Mouse (Mus musculus) adrenal gland, adult 18-20 months (tissue): Measurements from ENCODE around the gene Six4. TPM values are rescaled to one million over a fixed set of nuclear protein-coding genes. Genes with fewer than 3 reads are reported as not detected.
"Not testable (repeated sequence)": the region's sequence is repeated elsewhere in the genome, so short reads cannot be mapped to it uniquely, and the experiment has no call there.

Source experiments
- DNase-seq, 2 experiments: peaks; one replicate each; pipeline ENCODE4 v3.0.0; 2021 to 2022; ENCODE audit warnings: low spot score in 2 of 2
- long read RNA-seq, 2 experiments: library from polyadenylated mRNA; stranded (forward); transcript quantifications; one replicate each; pipeline ENCODE4 v2.0.0; 2021
- total RNA-seq, 2 experiments: library from RNA; stranded (reverse); gene quantifications; 1 replicate in 1 of 2; 2 replicates in 1 of 2; pipeline ENCODE4 v1.2.3; 2021

The Six4 gene
- total RNA-seq, result 1 to 10 TPM in 1 of 2 experiments, under 1 TPM in 1; 0.83 to 1.3 TPM
- long read RNA-seq, experiment 1, result 0 reads
- long read RNA-seq, experiment 2, result 0 reads

DNA sequence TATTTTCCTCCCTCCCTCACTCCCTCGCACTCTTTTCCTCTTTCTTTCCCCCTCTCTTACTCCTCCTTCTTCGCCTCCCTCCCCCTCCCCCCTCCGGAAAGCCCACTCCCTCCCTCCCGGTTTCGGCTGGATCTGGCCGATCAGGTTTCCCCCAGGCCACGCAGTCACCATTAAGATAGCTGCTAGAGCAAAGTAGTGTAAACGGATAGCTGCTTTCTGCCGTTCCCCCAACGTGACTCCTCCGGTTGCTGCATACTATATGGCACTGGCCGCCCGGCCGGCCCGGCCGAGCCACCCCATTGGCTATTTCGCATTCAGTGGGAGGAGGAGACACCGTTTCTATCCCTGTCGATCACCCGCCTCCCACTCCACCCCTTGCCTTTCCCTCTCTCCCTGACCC, at the start of gene Six4:
Gene Six4 (minus strand): TSS at position 261 of the 400 bp plus-strand sequence.
- DNase-seq, result peak; percentile 49 to 65

DNA sequence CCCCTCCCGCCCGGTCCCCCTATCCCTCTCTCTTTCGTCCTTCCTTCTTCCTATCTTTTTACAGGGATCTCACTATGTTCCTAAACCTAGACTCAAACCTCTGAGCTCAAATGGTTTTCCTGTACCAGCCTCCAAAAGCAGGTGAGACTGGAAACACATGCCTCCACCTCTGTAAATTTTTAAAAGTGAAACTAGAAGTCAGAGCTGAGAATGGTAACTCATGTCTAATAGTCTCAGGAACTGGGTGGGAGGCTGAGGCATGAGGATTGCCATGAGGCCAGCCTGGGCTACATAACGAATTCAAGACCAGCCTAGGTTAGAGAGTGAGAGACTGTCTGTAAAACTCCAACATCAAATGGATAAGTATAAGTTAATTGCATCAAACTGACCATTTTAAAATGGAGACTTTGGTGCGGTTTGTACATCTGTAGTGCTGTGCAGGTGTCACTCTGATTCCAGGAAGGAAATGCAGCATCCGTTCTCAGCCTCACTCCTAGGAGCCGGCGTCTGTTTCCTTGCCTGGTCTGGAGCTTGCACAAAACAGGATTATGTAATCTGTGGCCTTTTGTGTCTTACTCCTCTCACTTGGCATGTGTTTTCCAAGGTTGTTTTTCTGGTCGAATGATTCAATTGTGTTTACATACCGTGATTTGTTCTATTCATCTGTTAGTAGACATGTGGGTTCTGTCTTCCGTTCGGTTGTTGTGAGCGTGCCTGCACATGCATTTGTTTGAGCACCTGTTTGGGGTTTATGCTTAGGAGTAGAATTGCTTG, 49.3 kb upstream of the Six4 start:
- peak in 1 of 2 experiments; percentile 12 for DNase-seq

DNA sequence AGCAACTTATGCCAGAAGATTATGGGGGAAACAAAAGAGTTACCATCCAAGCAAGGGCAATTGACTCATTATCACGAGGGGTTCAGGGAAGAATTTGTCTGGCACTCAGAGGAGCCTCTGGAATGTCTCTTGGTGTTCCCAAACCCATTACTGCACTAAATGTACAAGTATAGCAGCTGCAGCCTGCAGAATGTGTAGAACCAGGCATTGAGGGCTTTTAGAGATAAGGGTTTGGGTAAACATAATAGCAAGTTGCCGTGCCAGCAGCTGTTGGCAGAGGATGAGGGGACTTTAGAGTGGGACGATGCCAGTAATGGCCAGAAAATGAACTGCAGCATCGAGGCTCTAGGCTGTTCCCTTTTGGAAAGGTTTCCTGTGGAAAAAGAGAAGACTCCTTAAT, 47.1 kb upstream of the Six4 start:
- no peak for DNase-seq

DNA sequence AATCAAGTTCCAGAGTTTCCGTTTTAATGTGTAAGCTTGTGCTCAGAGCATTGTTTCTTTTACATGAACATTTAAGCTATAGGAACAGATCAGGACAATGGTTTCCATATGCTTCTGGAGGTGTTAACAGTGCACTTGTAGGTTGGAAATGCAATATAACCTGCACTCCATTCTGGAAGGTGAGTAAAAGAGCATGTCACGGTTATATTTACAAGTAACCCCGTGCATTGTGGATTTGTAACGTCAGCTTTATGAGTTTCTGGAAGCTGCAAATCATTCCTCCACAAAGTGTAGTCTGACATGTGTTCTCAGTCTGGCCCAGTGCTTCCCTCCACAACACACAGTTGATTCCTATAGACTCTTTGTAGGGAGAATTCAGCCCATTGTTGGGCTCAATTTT, 40.9 kb upstream of the Six4 start:
- no peak for DNase-seq

DNA sequence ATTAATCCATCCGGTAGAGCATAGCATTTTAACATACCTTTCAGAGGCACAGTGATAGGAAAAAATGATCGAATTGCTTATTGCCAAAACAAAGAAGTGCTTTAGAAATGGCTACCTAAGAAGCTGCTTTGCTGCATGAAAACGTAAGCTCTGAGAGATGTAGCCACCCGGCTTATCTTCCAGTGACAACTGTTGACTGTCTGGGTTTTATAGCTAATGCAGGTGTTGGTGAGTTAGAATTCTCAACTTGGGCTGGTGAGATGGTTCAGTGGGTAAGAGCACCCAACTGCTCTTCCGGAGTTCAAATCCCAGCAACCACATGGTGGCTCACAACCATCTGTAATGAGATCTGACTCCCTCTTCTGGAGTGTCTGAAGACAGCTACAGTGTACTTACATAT, 37.8 kb upstream of the Six4 start:
- DNase-seq, result not testable (repeated sequence)

DNA sequence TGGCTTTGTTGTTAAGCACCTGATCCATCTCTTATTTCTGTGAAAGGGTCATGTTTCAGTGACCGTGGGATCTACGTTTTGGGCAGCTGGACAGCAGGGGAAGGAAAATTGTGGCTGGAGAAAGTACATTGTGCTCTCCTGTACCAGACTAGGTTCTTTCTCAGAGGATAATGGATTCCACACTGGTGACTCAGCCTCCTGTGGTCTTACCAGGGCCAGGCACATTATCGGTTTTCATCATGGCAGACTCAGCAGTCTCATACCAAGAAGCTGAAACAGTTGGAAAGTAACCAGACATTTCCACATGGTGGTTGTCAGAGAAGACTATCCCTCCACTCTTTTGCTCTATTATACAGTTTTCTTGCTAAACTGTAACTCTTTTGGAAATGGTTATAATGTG, 34.0 kb upstream of the Six4 start:
- DNase-seq, result no peak

DNA sequence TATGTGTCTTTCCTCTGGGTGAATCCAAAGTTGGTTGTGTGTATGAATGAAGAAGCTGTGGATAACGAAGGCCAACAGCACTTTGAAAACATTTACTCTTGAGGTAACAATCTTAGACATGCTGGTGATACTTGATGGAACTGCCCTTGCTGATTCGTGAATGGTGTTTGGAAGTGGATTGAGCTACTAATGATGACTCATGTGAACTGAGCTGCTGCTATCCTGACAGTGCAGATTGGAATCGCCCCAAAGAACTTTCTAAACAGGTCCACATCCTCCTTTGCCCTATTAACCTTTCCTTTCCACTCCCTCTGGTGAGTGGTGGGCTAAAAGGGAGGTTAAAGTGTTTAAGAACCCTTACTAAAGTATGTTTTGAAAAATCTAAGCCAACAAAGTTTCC, 27.5 kb upstream of the Six4 start:
- no peak for DNase-seq

DNA sequence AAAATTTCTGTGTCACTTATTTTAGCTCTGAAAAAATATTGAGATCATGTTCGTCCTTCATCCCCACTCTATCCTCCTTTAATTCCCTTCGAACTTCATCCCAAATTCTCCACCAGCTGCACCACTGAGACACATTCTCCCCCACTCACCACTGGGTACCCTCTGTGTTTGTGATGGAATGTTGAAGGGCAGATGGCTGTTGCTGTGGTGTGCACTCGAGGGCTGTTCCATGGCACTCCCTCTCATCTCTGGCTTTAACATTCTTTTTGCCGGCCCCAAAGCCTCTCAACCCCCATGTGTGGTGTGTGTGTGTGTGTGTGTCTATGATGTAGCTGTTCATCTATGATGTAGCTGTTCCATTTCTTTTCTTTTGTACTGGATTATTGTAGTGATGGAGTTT, 12.0 kb upstream of the Six4 start:
- no peak for DNase-seq

DNA sequence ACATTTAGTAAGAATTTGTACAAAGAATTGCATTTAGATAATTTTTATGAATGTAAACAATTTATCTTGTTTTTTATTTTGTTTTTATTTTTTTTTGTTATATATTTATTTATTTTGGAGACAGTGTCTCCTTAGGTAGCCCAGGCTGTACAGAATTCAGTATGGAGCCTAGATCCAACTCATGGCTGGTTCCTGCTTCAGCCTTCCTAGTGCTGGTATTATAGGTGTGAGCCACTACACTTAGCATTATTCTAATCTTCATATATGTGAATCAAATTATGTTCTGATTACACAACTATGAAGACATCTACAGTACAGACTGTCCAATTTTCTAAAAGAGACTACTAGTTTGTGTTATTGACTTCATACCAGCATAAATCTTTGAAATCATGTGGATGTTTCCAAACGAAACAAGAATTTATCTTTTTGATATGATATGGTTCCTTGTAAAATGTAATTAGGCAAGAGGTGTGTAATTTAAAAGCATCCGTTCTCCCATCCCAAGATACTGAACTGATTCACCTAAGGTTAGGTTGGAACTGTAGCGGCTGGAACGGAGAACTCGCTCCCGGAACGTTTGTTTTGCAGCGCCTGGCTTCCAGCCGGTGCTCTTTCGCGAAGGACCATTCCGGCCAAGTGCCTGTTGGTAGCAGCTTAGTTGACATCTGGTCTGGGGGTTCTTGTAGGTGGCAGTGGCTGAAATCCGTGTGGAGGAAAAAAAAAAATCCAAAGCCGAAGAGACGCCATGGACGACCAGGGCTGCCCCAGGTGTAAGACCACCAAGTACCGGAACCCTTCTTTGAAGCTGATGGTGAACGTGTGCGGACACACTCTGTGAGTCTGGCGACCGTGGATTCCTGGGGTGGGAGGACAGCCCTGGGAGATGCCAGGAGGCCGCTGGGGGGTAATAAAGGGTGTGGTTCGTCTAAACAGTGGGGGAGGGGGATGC, 10.1 kb upstream of the Six4 start, which contains the start of gene Mnat1:
Gene Mnat1 (plus strand): TSS at position 625 of the 949 bp plus-strand sequence.
- peak; percentile 87 to 88 for DNase-seq

DNA sequence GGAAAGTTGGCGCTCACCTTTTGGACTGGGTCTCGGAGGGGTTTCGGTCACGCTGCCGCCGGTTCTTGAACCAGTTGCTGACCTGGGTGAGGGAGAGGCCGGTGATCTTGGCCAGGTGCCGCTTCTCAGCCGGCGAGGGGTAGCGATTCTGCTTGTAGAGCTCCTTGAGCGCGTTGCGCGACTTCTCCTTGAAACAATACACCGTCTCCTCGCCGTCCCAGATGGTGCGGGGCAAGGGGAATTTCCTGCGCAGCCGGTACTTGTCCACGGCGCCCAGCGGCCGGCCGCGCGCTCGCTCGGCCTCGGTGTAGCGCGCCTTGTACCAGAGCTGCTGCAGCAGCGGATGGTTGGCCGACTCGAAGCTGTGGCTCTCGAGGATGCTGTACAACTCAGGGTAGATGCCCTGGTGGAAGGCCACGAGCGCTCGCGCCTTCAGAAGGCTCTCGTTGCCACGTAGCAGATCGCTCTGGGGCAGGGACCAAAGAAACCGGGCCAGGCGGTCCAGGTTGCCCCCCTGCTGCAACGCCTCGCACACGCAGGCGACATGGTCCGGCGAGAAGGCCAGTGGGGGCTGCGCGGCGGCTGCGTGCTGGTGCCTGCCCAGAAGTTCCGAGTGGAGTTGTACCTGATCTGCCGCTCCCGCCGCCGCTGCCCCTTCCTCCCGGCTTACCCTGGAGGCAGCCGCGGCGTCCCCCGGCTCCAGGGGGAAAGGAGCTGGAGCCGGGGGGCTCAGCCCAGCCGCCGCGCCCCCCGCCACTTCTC, 749 bp downstream of the Six4 start:
- peak; percentile 31 to 36 for DNase-seq

DNA sequence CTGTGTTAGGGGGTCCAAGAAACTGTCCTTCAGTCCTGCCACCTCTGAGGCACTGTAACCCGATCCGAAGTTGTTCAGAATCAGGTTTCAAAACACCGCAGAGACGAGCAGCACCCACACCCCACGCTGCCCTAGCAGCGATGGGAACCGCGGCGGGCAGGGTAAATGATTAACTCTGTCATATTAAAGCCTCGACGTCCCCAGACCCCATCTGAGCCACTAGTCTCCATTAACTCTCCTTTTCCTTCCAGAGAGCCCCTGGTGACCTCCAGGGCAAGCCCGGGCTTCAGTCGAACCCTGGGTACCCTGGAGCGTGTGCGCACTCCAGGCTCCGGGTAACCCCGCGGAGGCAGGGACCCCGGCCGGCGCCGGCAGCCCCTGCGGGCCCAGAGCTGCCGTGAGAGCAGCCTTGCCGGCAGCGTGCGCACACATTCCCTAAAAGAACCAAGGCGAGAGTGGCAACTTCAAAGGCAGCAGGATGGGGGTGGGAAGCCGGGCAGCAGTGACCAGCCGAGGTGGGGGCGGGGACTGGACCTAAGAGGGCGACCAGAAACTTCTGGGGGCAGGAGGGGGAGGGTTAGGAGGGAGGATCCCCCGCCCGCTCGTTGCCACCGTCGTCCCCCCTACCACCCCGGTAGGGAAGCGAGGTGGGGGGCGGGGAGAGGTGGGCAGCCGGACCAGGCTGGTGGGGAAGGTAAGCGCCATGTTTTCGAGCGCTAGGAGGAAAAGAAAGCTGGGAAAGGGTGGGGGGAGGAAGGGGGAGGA, 1.5 kb downstream of the Six4 start:
- peak; percentile 11 to 34 for DNase-seq

DNA sequence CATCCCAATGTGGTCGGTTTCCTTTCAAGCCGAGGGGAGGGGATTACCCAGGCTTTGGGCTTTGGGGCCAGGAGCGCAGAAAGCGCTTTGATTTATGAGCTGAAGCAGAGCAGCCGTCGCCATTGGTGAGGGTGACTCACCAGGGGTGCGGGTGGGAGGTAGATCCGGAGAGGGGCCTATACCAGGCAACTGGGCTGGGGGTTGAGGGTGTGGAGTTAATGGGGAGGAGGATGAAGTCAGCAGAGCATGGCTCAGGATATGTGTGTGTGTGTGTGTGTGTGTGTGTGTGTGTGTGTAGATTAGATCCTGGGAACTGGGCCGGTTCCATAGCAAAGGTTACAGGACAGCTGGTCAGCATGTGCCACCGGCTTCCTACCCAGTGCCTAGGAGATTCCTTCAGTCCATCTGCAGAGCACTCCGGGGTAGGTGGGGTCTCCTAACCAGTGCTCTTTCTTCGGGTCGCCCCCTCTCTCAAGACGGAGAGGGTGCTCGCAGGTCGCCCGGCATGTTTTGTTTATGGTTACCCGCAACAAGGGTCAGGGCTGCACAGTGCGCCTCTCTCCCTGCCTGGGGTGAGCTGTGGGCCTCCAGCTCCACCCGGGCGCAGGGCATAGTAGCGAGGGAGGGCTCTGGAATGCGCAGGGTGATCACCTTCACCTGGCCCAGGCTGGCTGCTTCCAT, 2.7 kb downstream of the Six4 start:
- peak in 1 of 2 experiments; percentile 19 for DNase-seq

DNA sequence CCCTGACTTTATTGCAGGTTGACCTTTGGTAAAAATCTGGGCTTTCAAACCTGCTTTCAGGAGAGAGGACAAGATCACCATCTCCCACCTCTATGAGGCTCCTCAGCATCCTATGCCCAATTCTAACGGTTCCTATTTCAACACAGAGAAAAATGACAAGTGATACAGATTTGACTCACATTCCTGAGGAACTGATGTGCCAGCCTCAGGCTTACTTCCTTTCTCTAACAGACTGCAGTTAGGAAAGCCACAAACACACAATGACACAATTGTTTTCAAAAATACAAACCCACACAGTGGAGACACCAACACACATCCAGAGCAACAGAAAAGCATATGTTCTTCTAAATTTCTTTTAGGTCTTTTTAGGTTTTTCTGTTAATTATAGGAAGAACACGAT, 5.4 kb downstream of the Six4 start:
- DNase-seq, result no peak

DNA sequence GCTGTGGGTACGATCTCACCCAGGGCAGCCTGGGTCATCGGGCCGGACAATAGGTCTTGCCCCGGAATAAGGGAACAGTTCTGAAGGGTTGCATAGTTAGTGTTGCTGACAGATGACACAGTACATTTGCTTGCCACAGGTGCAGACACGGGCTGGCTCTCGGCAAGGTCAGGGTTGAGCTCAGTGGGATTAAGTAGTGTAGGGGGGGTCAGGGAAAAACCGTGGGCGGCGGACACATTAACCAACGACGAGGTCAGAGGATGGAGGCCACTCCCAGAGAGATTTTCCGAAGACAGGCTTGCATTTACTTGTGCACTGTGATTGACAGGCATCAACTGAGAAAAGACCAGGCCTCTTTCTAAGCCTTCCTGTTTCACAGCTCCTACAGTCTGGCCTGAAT, 9.5 kb downstream of the Six4 start:
- no peak for DNase-seq

DNA sequence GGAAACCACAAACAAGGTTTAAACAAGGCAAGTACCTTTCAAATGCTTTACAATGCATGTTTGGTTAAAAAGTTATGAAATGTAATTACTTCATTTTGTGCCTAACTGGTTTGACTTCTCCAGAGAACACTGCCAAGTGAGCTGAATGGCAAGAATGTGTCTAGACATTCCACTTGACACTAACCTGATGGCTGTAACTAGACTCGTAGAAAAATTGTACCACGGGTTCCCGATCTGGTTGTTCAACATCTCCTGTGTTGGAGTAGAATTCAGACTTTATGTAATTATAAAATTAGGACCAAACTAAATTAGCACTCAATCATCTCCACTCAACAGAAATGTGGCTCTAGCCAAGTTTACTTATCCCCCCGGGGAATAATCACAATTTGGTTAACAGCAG, 14.7 kb downstream of the Six4 start:
- no peak for DNase-seq

DNA sequence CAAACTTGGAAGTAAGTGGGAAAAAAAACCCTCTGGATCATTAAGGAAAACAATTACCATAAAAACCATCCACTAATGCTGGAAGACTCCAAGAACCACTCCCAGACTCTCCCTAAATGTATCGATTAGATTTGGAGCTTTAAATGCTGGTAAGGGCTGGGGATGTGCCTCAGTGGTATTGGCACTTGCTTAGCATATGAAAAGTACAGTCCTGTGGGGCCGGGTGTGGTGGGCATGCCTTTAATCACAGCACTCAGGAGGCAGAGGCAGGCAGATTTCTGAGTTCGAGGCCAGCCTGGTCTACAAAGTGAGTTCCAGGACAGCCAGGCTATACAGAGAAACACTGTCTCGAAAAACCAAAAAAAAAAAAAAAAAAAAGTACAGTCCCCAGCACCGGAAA, 17.1 kb downstream of the Six4 start:
- DNase-seq, result not testable (repeated sequence)

DNA sequence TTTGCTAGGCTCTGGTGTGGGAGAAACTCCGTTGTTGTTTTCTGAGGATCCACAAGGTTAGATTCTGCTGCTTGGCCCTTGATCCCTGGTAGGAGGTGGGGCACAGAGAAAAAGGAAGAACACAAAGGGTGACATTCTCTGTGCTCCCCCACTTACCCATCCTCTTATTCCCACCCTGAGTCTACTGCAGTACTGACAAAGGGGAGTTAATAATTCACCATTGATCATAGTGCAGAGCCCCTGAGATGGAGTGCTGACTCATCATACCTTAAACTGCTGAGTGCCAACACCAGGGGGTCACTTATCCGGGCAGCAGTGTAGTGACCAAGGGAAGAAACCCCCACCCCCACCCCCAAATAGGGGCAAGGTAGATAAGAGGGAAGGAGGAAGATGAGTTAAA, 18.7 kb downstream of the Six4 start:
- no peak for DNase-seq

DNA sequence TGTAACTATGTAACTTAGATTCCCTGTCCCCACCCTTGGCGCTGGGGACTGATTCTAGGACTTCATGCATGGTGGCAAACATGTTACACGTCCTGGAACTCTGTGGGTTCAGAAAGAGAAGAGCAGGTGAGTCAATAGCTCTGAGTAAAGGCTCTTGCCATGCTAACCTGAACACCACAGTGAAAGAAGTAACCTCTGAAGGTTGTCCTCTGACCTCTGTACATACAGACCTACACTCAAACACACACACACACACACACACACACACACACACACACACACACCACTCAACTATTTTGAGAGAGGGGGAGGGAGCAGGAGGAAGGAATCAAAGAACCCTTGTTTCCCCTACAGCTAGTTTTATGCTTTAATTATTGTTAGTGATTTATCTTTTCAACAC, 19.1 kb downstream of the Six4 start:
- DNase-seq, result no peak

DNA sequence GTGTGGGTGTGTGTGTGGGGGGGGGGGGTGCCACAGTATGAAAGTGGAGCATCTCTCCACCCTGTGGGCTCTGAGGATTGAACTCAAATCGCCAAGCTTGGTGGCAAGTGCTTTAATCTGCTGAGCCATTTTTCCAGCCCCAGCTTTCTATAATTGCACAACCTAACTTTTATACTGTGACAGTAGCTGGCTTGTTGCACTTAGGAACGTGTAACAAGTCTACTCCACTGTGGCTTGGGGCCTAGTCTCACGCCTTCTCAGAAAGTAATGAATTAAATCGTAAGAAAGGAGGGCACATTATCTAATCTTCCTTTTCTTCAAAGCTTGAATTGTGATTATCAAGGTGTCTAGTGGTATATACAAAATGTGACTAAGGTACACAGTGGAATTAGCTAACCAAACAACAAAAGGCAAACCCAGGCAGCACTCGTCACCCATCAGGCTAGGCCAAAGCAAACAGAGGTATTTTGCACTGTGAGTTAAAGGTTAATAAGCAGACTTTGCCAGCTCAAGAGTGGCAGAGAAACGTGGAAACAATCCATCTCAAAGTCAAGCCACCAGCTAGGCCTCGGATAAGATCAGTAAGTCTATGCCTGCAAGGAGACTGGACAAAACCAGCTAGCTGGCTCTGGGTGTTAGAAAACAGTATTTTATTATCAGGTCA, 22.5 kb downstream of the Six4 start:
- DNase-seq, result no peak
